Mouse (Mus musculus) liver, postnatal 0 days (tissue): ENCODE data around the gene Ppp3r1. TPM values are rescaled to one million over a fixed set of nuclear protein-coding genes. Genes with fewer than 3 reads are reported as not detected.

Experiments used
- ATAC-seq: fragments of 200-750 bp; cut with Nextera tagmentation; 2 replicates; pipeline ENCODE4 v1.8.0; 2017; ENCODE audit warnings: mild to moderate bottlenecking, moderate library complexity
- DNase-seq: peaks from one replicate; pipeline ENCODE4 v3.0.0-alpha.2; 2016
- H3K27ac ChIP-seq: fragments of 300-500 bp; sonication (generic); 2 replicates; pipeline ENCODE4 v1.5.1; 2014; ENCODE audit warnings: antibody characterized with exemption, moderate library complexity, mild to moderate bottlenecking, low read depth
- H3K27me3 ChIP-seq: fragments of 300-500 bp; sonication (generic); 2 replicates; pipeline ENCODE4 v1.6.1; 2014; ENCODE audit warnings: low read length, control low read depth, mixed read lengths; ENCODE audit not compliant: insufficient read depth
- H3K36me3 ChIP-seq: fragments of 300-500 bp; sonication (generic); replicated peaks from 2 replicates; pipeline ENCODE4 v1.6.1; 2014; ENCODE audit warnings: mild to moderate bottlenecking, control low read depth, low read length, moderate library complexity, mixed read lengths; ENCODE audit not compliant: insufficient read depth
- H3K4me1 ChIP-seq: fragments of 300-500 bp; sonication (generic); 2 replicates; pipeline ENCODE4 v1.6.1; 2014; ENCODE audit warnings: antibody characterized with exemption, mild to moderate bottlenecking, control low read depth; ENCODE audit not compliant: insufficient read depth
- H3K4me2 ChIP-seq: fragments of 300-500 bp; sonication (generic); 2 replicates; pipeline ENCODE4 v1.6.1; 2014; ENCODE audit warnings: low read depth, mild to moderate bottlenecking, low read length, moderate library complexity, mixed read lengths
- H3K4me3 ChIP-seq: fragments of 300-500 bp; sonication (generic); 2 replicates; pipeline ENCODE4 v1.5.1; 2014; ENCODE audit warnings: low read depth, low read length
- H3K9ac ChIP-seq: fragments of 300-500 bp; sonication (generic); replicated peaks from 2 replicates; pipeline ENCODE4 v1.6.1; 2014; ENCODE audit warnings: mild to moderate bottlenecking, moderate library complexity
- H3K9me3 ChIP-seq: fragments of 300-500 bp; sonication (generic); 2 replicates; pipeline ENCODE4 v1.6.1; 2016; ENCODE audit warnings: mild to moderate bottlenecking, control low read depth, low read length, mixed read lengths
- CTCF ChIP-seq: sonication (generic); IDR thresholded peaks from 2 replicates; pipeline ENCODE4 v1.5.1; 2016; ENCODE audit warnings: antibody characterized with exemption, low read depth
- EP300 ChIP-seq: IDR thresholded peaks from 2 replicates; pipeline ENCODE4 v1.6.1; 2016; ENCODE audit warnings: antibody characterized with exemption, low read depth, mild to moderate bottlenecking
- WGBS: fragments of 180-500 bp; shearing (Covaris S2); extraction: QIAGEN DNeasy Blood & Tissue Kit; methylation state at CpG from one replicate; pipeline ENCODE4 v1.1.7; 2014; ENCODE audit not compliant: insufficient replicate concordance; 5-methylcytosine and 5-hydroxymethylcytosine counted together
- polyA plus RNA-seq: library from polyadenylated mRNA; unstranded; fragments of >200 nt; fragmentation: Nextera tagmentation; extraction: Ambion mirVana; gene quantifications from 2 replicates; pipeline ENCODE4 v1.2.1, GENCODE M21; 2015

The Ppp3r1 gene
- 31.1 and 32.1 TPM in 2 replicates for polyA plus RNA-seq

GRCm38 (mm10) chr11:17158858-17159737 lies at the start of gene Ppp3r1:
TSS of gene Ppp3r1 (plus strand) at chr11:17159263.
- TF ChIP-seq EP300 (0 out of 2 replicates have a peak, but pooled peaks have one; percentile 14), CTCF (no peak)
- H3K9me3 ChIP-seq, result no peaks in the 10 kb centered on the region
- DNase-seq (peak; percentile 97), ATAC-seq (peak; percentile 96)
- peak within 1 kb of the TSS; percentile 88 for H3K4me2 ChIP-seq
- H3K27me3 ChIP-seq, result no peaks in the 10 kb centered on the region
- H3K27ac ChIP-seq, result peak within 1 kb of the TSS; percentile 96
- peak within 1 kb of the TSS; percentile 96 for H3K9ac ChIP-seq
- no peaks in the 10 kb centered on the region for H3K36me3 ChIP-seq
- peak within 1 kb of the TSS; percentile 94 for H3K4me3 ChIP-seq
- WGBS, result 1% methylated on average over 60 of the region's 89 CpGs
- peaks cover 20% of the 10 kb centered on the region for H3K4me1 ChIP-seq

DNA sequence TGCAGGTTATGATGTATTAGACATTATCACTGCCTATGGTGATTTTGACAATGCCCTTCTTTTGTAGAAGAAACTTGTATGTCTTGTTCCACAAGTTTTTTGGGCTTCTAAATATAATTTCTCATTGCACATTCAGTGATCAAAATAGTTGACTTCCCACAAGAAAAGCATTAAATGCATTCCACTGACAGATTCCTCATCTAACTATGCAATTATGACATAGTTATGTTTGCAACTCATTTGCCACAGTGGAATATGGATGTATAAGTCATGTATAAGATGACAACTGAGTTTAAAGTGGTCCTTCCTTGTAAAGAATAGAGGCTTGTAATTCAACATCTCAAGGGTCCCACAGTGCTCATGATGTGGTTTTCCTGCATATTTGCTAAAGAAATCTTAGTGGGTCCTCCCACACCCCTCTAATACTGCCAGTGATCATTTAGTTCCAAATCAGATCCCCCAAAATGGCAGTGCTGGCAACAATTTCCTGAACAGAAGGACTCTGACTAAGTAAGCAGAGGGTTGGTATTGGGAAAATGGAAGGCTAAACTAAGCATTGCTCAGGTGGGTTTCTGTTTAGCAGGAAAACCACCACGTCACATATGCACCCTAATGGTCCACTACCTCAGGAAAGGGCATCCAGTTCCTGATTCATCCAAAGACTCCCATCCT lies 46.5 kb upstream of the Ppp3r1 start:
- DNase-seq, result no peak
- Histone ChIP-seq H3K4me2 (no peak overlapping the region), H3K9ac (no peak overlapping the region), H3K27me3 (no peaks in the 10 kb centered on the region), H3K4me1 (no peaks in the 10 kb centered on the region), H3K9me3 (no peaks in the 10 kb centered on the region), H3K36me3 (no peaks in the 10 kb centered on the region), H3K27ac (no peak overlapping the region), H3K4me3 (no peak overlapping the region)
- WGBS, result 54% methylated on average over 1 of the region's 1 CpGs
- TF ChIP-seq EP300 (no peak), CTCF (no peak)
- no peak for ATAC-seq

DNA sequence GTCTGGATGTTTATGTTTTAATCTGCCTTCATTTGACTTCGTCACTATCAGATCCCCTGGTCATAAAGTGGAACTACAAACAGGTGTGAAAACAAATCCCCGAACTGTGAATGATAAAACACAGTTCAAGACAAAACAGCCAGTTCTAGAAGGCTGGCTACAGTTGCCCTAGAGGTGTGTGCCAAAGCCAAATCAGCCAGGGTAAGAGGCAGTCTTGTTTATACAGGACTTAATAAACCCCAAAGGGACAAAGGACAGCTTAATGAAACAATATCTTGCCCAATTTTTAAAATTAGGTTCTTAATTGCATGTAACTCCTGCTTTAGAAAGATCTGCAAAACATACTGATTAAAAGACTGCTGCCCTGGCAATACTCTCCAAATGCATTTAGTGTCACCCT lies 32.6 kb upstream of the Ppp3r1 start:
- no peak overlapping the region for H3K4me2 ChIP-seq
- H3K9me3 ChIP-seq, result no peaks in the 10 kb centered on the region
- no peaks in the 10 kb centered on the region for H3K4me1 ChIP-seq
- H3K27me3 ChIP-seq, result no peaks in the 10 kb centered on the region
- H3K27ac ChIP-seq, result no peak overlapping the region
- H3K36me3 ChIP-seq, result no peaks in the 10 kb centered on the region
- no peak for ATAC-seq
- TF ChIP-seq CTCF, result no peak
- TF ChIP-seq EP300, result no peak
- H3K9ac ChIP-seq, result no peak overlapping the region
- no peak for DNase-seq
- no peak overlapping the region for H3K4me3 ChIP-seq
- 63% methylated on average over 2 of the region's 2 CpGs for WGBS

GRCm38 (mm10) chr11:17135638-17136037 lies 23.4 kb upstream of the Ppp3r1 start:
- DNase-seq, result no peak
- H3K9me3 ChIP-seq, result no peaks in the 10 kb centered on the region
- no peak overlapping the region for H3K4me2 ChIP-seq
- WGBS, result 51% methylated on average over 6 of the region's 6 CpGs
- H3K4me3 ChIP-seq, result no peak overlapping the region
- TF ChIP-seq CTCF (no peak), EP300 (no peak)
- no peaks in the 10 kb centered on the region for H3K36me3 ChIP-seq
- H3K27ac ChIP-seq, result no peak overlapping the region
- no peak for ATAC-seq
- no peaks in the 10 kb centered on the region for H3K4me1 ChIP-seq
- no peaks in the 10 kb centered on the region for H3K27me3 ChIP-seq
- no peak overlapping the region for H3K9ac ChIP-seq

DNA sequence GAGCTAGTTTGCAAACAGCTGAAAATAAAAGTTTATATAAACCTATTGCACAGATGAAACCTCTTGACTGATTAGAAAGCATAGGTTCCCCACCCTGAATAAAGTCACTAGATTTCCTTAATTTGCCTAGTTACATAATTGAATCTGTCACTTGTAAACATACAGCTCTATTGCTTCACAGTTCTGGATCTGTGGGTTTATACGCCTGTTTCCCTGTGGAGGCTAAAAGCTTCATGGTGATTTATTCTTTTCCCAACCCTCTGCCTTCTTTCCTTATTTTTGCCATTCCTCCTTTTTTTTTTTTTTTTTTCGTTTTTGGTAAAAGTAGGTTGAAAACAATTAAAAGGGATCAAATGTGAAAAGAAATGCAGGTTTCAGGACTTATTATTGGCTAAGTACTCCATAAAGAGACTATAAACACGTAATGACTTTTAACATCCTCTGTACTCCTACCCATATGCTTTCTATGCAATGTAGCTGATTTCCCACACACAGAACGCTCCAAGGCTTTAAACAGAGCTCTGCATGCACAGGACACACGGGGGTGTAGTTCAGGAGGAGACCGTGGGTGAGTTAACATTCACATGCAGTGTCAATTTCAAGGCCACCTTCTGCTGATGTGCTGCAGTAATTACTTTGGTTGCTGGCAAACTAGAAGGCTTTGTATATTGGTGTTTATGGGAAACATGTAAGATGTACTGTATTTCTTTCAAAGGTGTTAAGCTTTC lies 20.6 kb upstream of the Ppp3r1 start:
- Histone ChIP-seq H3K4me3 (no peak overlapping the region), H3K9ac (no peak overlapping the region), H3K27me3 (no peaks in the 10 kb centered on the region), H3K36me3 (no peaks in the 10 kb centered on the region), H3K9me3 (no peaks in the 10 kb centered on the region), H3K27ac (no peak overlapping the region), H3K4me1 (no peaks in the 10 kb centered on the region), H3K4me2 (no peak overlapping the region)
- DNase-seq (no peak), ATAC-seq (no peak)
- WGBS, result 64% methylated on average over 6 of the region's 6 CpGs
- no peak for TF ChIP-seq CTCF
- TF ChIP-seq EP300, result no peak
